Mouse (Mus musculus): Measurements from ENCODE around the gene Ggt1. TPM values are rescaled to one million over a fixed set of nuclear protein-coding genes. Genes with fewer than 3 reads are reported as not detected.
"Not testable (repeated sequence)": the region's sequence is repeated elsewhere in the genome, so short reads cannot be mapped to it uniquely, and the experiment has no call there.

Ggt1 gene
- total RNA-seq, 2 experiments from 2014 or later: 1.7 TPM; not detected in 1

- ATAC-seq (replicated peaks; ENCODE audit: poor library complexity, severe bottlenecking): no peak
Measured at GRCm38 (mm10) chr10:75548486-75548885, 12.9 kb upstream of the Ggt1 start.

GRCm38 (mm10) chr10:75549886-75550285 is 11.5 kb upstream of the Ggt1 start:
- ATAC-seq (replicated peaks; ENCODE audit: poor library complexity, severe bottlenecking): no peak

- ATAC-seq (replicated peaks; ENCODE audit: poor library complexity, severe bottlenecking): peak; percentile 73
Measured at GRCm38 (mm10) chr10:75551175-75551574, 10.2 kb upstream of the Ggt1 start.

- no peak for ATAC-seq (replicated peaks; ENCODE audit: poor library complexity, severe bottlenecking)
Measured at GRCm38 (mm10) chr10:75552106-75552505, 9.3 kb upstream of the Ggt1 start.

- no peak for ATAC-seq (replicated peaks; ENCODE audit: poor library complexity, severe bottlenecking)
Measured at GRCm38 (mm10) chr10:75552701-75553450, 8.5 kb upstream of the Ggt1 start.

GRCm38 (mm10) chr10:75554090-75554489 is 7.3 kb upstream of the Ggt1 start:
- peak; percentile 72 for ATAC-seq (replicated peaks; ENCODE audit: poor library complexity, severe bottlenecking)

GRCm38 (mm10) chr10:75555557-75555956 is 5.8 kb upstream of the Ggt1 start:
- no peak for ATAC-seq (replicated peaks; ENCODE audit: poor library complexity, severe bottlenecking)

DNA sequence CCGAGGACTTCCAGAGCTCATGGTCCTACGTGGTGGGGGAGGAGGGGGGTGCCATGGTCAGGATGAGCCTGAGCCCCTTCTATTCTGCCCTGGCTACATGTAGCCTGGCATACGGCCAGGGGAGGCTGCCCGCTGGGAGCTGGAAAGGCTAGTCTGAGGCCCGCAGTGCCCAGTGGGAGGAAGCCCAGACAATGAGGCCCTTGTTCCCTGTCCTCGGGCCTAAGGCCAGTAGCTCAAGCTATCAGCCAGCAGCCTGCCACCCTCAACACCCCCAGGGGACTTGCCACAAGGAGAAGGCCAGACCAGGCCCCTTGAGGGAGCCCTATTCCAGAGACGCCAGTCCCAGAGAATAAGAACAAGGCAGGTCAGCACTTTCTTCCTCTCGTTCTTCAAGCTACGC is 5.4 kb upstream of the Ggt1 start:
- no peak for ATAC-seq (replicated peaks; ENCODE audit: poor library complexity, severe bottlenecking)

DNA sequence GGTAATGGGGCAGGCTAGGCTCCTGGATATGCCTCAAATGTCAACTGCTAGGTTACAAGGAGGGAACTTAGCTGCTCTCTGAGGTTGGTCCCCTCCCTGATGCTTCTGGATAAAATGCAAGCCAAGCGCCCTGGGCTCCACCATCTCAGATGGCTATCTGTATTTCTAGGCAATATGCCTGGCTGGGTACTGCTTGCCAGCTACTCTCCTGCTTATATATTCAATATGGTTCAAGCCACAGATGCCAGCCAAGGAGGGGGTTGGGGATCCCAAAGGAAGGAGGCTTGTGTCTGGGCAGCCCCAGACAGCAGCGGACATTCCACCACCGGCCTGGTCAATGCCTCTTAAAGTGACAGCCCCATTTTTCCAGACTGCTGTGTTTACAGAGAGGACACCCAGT is 2.9 kb upstream of the Ggt1 start:
- no peak for ATAC-seq (replicated peaks; ENCODE audit: poor library complexity, severe bottlenecking)

DNA sequence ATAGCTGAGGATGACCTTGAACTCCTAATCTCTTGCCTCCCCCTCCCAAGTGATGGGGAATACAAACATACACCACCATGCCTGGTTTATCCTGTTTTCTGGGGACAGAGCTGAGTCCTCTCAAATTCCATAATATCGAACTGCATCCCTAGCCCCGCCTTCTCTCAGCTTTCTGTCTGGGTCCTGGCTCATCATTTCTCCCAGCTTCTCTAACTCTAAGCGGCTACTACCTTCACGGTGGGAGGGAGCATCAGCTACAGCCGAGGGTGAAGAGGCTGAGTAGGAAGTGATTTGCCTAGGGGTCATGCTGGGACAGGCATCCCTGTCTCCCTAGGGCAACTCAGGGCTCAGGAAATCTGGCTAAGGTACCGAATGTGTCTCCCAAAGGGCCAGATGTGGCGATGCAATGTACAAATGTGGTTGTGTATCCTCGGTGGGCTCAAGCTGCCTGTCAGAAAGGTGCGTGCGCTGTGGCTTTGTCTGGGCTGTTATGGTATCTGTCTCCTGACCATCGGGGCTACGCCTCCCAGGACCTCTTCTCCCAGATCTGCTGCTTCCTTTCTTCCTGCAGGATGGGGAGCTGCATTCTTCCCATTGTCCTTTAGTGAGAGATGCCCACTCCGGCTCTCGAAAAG is 2.2 kb upstream of the Ggt1 start:
- no peak for ATAC-seq (replicated peaks; ENCODE audit: poor library complexity, severe bottlenecking)

DNA sequence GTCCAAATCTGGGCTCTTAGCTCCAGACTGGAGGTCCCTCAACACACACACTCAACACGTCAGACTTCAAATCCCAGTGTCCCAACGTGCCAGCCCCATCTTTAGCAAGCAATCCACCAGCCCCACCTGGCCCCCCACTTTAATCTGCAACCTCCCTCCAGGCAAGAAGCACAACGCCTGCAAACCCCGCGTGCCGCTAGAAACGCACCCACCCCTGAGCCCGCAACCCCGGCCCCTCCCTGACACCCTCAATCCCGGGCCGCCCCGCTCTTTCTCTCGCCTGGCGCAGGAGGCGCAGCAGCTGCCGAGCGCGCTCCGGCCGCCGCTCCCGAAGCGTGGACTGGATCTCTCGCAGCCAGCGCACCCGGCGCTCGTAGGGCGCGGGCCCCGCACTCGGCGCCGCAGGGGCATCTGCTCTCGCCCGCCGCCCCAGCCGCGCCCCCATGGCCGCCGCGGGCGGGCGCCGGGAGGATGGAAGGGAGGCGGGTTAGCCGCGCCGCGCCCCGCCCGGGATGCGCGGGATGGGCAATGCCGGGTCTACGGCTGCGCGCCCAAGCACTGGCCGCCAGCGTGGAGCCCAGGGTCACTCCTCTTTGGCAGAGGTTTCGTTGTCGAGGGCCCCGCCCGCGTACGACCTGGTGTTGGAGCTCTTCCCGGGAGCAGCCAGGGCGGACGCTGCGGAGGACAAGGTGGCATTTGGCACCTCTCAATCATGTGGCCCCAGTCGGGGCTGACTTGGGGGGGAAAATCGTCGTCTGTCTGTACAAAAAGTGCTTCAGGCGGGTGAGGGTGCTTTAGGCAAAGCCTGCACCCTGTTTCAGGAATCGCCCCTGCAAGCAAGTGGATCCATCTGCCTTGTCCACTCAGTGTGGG is 1.5 kb upstream of the Ggt1 start, which contains the start of gene Lrrc75b:
Gene Lrrc75b (minus strand): TSS at position 655 of the 873 bp plus-strand sequence.
- ATAC-seq (replicated peaks; ENCODE audit: poor library complexity, severe bottlenecking): peak; percentile 41

DNA sequence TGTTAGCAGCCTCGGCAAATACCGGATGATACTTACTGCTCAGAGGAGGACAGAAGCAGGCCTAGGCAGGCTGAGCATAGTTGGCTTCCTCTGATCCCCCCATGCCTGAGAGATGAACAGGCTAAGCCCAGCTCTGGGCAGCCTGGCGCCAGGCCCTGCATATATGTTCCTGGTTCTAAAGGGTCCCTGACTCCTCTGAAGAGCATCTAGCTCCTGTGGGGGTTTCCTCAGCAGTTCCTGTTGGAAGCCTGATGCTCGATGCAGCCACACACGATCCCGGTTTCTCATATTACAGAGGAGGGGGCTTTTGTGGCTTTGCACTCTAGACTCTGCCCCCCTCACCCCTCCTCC is 880 bp upstream of the Ggt1 start:
- no peak for ATAC-seq (replicated peaks; ENCODE audit: poor library complexity, severe bottlenecking)

DNA sequence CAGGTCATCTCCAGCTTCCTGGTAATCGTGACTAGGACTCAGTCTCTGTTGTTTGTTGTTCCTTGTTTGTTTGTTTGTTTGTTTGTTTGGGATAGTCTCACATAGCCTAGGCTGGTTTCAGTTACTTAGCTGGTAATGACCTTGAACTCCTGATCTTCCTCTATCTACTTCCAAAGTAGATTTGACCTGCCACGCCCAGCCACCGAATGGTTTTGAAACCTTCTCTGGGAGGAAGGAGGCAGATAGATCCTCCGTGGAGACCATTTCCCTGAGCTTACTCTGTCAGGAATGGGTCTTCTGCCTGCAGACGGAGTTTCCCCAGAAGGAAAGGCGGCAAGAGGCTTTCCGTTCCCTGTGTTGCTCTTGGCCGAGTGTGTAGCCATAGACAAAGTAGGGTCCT is 1.2 kb downstream of the Ggt1 start:
- ATAC-seq (replicated peaks; ENCODE audit: poor library complexity, severe bottlenecking): no peak

DNA sequence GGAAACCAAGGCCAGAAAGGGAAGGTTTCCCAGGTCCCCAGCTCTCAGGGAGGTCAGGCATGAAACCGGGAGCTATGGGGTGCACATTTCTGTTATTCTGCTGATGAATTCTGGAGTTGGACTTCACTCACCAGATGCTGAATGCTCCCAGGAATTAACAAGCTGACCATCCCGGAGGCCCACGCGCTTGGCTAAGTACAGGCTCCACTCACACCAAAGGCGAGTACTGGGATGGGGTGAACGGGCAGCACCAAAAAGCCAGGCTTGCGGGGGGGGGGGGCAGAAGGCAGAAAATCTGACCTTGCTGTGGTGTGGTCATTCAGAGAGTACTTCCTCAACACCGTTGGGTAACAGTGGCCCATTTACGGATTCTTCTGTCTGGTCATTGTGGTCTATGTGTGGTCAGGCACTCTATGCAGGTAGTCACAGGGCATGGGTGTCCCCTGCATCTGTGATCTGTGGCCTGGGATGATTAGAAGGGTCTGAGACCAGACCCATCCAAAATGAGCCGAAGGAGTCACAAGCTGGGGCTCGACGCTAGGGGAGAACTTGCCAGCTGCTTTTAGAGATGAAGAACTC is 3.4 kb downstream of the Ggt1 start:
- peak; percentile 60 for ATAC-seq (replicated peaks; ENCODE audit: poor library complexity, severe bottlenecking)

DNA sequence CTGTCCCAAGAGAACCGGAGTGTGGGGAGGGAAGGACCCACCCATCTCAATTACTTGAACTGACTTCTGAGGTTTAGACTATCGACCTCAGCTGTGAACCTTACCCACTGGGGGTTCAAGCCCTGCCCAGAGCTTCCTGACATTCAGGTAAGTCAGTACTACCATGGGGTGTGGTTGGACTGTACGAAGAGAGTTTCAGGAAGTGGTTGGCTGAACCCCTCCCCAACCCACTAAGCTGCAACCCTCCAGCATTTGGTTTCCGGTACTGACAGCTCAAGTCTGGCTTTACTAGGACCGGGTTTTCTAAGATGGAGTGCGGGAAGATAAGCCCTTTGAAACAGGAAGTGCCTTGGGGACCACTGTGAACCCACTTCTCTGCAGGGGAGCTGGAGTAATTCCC is 4.0 kb downstream of the Ggt1 start:
- peak; percentile 80 for ATAC-seq (replicated peaks; ENCODE audit: poor library complexity, severe bottlenecking)

DNA sequence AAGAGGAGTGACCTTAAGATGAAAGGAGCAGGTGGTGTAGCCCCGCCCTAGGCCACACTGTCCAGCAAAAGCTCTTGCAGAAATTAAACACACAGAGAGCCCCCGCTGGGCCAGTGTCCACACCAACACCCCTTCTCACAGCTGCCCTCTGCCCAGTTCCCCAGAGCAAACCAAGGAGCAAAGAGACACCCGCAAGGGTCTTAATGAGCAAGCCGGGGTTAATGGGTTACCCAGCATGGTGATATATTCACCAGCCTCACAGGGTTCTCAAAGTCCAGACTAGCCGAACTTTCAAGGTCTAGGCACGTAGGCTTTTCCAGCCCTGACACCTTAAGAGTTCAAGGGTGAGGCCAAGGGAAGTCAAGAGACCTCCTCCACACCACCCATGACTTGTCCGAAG is 4.5 kb downstream of the Ggt1 start:
- no peak for ATAC-seq (replicated peaks; ENCODE audit: poor library complexity, severe bottlenecking)

- no peak for ATAC-seq (replicated peaks; ENCODE audit: poor library complexity, severe bottlenecking)
Measured at GRCm38 (mm10) chr10:75566321-75566720, 4.9 kb downstream of the Ggt1 start.

DNA sequence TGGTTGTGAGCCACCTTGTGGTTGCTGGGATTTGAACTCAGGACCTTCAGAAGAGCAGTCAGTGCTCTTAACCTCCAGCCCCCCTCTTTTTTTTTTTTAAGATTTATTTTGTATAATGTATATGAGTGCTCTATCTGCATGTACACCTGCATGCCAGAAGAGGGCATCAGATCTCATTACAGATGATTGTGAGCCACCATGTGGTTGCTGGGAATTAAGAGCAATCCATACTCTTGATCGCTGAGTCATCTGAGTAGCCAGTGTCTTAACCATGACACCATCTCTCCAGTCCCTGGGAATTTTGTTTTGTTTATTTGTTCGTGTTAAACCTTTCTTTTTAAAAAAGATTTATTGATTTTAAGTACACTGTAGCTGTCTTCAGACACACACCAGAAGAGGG is 5.4 kb downstream of the Ggt1 start:
- ATAC-seq (replicated peaks; ENCODE audit: poor library complexity, severe bottlenecking): not testable (repeated sequence)

DNA sequence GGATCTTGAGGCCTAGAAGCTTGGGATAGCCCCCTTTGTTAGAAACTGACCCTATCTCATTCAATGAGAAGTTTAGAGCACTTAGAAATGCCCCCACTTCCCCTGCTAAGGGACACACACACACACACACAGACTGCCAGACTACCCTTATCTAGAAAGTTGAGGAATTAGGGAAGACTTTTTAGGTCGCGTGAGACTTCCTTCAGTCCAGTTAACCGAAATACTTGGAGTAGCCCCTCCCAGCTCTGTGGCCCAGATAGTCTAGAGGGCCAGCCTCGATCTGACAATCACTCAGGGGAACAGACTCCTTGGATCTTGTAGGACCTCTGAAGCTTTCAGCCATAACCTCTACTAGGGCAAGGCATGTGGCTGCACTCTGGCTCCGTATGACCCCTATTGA is 6.6 kb downstream of the Ggt1 start:
- no peak for ATAC-seq (replicated peaks; ENCODE audit: poor library complexity, severe bottlenecking)

GRCm38 (mm10) chr10:75568441-75568840 is 7.0 kb downstream of the Ggt1 start:
- no peak for ATAC-seq (replicated peaks; ENCODE audit: poor library complexity, severe bottlenecking)

DNA sequence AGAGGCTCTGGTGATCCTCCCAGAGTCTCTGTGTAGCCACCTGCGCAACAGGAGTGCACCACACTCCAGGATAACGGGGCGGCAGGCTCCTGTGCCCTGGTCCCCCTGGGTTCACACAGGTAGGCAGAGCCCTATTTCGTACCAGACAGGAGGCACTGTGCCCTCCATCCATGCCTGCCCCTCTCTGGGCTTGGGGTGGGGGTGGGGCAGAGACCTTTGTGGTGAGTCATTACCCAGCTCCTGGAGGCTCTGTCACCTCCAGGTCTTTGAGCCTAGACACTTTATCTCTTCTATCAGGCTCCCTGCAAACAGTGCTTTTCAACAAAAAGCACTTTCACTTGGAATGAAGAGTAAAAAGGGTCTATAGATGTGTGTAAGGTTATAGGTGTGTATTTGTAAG is 7.4 kb downstream of the Ggt1 start:
- ATAC-seq (replicated peaks; ENCODE audit: poor library complexity, severe bottlenecking): no peak
